In the genomic region with DNA sequence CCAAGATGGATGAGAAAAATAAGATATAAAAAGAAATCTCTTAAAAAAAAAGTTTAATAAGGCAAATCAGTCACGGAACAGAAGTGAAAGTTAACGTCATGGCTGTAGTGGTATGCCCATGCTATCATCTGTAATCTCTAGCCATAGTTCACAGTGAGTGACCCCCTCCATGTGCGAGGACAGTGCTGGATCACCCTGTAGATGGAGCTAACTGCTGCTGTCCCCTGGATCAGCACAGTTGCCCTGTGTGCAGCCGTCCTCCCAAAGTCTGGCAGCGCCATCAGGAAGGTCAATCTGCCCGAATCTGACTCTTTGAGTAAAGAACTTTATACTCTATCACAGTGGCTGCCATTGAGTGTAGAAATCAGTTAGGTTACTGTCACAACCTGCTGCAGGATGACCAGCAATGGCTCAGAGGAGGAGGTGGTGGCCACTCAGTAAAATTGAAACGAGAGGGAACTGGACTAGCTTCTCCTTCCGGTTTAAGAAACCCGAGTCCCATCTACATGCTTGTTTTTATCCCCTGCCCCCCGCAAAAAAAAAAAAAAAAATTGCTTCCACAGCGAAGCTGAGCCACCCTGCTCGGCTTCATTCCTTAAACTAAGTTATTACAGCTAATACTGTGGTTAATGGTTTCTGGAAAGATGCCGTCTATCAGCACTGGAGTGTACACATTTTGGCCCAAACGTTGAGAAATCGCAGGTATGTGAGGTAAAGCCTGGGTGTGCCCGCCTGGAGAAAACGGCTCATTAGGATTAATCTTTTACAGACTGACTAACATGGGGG, we compare ENCODE assay signal across 10 mouse cellular contexts.
DNase-seq lines count a peak whose midpoint lies in the region; ATAC-seq and TF ChIP-seq lines count a peak whose summit lies in the region.
"Had no signal": no experiment of that assay in that cellular context is flagged by ENCODE, and none has a peak within 500 bp of the region (broad histone marks: within the 10 kb centered on the region; RNA-seq: fewer than 3 reads in every experiment).

No protein-coding gene starts in this region.

- no peaks in the 10 kb centered on the region for H3K9me3 ChIP-seq in hindbrain, embryonic 16.5 days (ENCODE audit: control insufficient read depth, low read length)
- H3K9me3 ChIP-seq in hindbrain, embryonic 14.5 days (ENCODE audit: control insufficient read depth, low read length), result no peaks in the 10 kb centered on the region
- no peaks in the 10 kb centered on the region for H3K9me3 ChIP-seq in intestine, embryonic 14.5 days (ENCODE audit: control insufficient read depth, low read length)
- no peaks in the 10 kb centered on the region for H3K9me3 ChIP-seq in limb, embryonic 14.5 days (ENCODE audit: control insufficient read depth, low read length)
- H3K9me3 ChIP-seq: heart, embryonic 12.5 days had no signal

- WGBS in hindbrain, embryonic 16.5 days, result 75% methylated on average over 17 of the region's 17 CpGs
- 75% methylated on average over 17 of the region's 17 CpGs for WGBS in hindbrain, embryonic 14.5 days
- WGBS in intestine, embryonic 14.5 days, result 53% methylated on average over 17 of the region's 17 CpGs
- 31% methylated on average over 17 of the region's 17 CpGs for WGBS in limb, embryonic 14.5 days

- H3K9ac ChIP-seq in hindbrain, embryonic 16.5 days (ENCODE audit: low read depth, low read length), result no peak overlapping the region
- H3K9ac ChIP-seq in hindbrain, embryonic 14.5 days, result no peak overlapping the region
- no peak overlapping the region for H3K9ac ChIP-seq in intestine, embryonic 14.5 days (ENCODE audit: low read length)
- H3K9ac ChIP-seq in limb, embryonic 14.5 days (ENCODE audit: low read depth, low read length, severe bottlenecking), result no peak overlapping the region
- H3K9ac ChIP-seq: heart, embryonic 12.5 days had no signal

- intact Hi-C loops in left cerebral cortex, postnatal 10 days (cut with DNase I), result loop anchor here (10.0 kb wide), 1 partner anchor 452 kb away; no protein-coding TSS in a partner anchor

- no peaks in the 10 kb centered on the region for H3K4me1 ChIP-seq in hindbrain, embryonic 16.5 days (ENCODE audit: control insufficient read depth, insufficient read depth, low read depth, low read length)
- no peaks in the 10 kb centered on the region for H3K4me1 ChIP-seq in hindbrain, embryonic 14.5 days (replicated peaks; ENCODE audit: control insufficient read depth, insufficient read depth, low read length)
- no peaks in the 10 kb centered on the region for H3K4me1 ChIP-seq in intestine, embryonic 14.5 days (replicated peaks; ENCODE audit: control insufficient read depth, insufficient read depth, low read length)
- H3K4me1 ChIP-seq in limb, embryonic 14.5 days (ENCODE audit: control insufficient read depth, insufficient read depth, low read length), result peaks cover 3% of the 10 kb centered on the region; the same call in 1 of the 2 replicates
- H3K4me1 ChIP-seq: heart, embryonic 12.5 days had no signal

- H3K4me3 ChIP-seq in hindbrain, embryonic 16.5 days (ENCODE audit: low read length), result no peak overlapping the region
- H3K4me3 ChIP-seq in hindbrain, embryonic 14.5 days (replicated peaks; ENCODE audit: low read length), result no peak overlapping the region
- H3K4me3 ChIP-seq in intestine, embryonic 14.5 days (ENCODE audit: low read depth, low read length), result peak overlapping the region; percentile 10; the same call in 1 of the 2 replicates
- no peak overlapping the region for H3K4me3 ChIP-seq in limb, embryonic 14.5 days (replicated peaks; ENCODE audit: low read length)
- H3K4me3 ChIP-seq: heart, embryonic 12.5 days had no signal

- TF ChIP-seq POLR2A in limb, embryonic 14.5 days (IDR thresholded peaks at IDR 0.05; ENCODE audit: borderline replicate concordance, extremely low read depth, insufficient read depth, insufficient read length), result no peak

- no peaks in the 10 kb centered on the region for H3K36me3 ChIP-seq in hindbrain, embryonic 16.5 days (ENCODE audit: control insufficient read depth, insufficient read depth, low read length)
- no peaks in the 10 kb centered on the region for H3K36me3 ChIP-seq in hindbrain, embryonic 14.5 days (replicated peaks; ENCODE audit: control insufficient read depth, insufficient read depth)
- H3K36me3 ChIP-seq in intestine, embryonic 14.5 days (ENCODE audit: control insufficient read depth, insufficient read depth, low read length), result no peaks in the 10 kb centered on the region
- H3K36me3 ChIP-seq in limb, embryonic 14.5 days (ENCODE audit: control insufficient read depth, insufficient read depth, low read length), result no peaks in the 10 kb centered on the region
- H3K36me3 ChIP-seq: G1E; heart, embryonic 12.5 days had no signal

- H3K4me2 ChIP-seq in hindbrain, embryonic 16.5 days (ENCODE audit: low read length), result no peak overlapping the region; the same call in 1 of the 2 replicates
- H3K4me2 ChIP-seq in hindbrain, embryonic 14.5 days (replicated peaks), result no peak overlapping the region
- H3K4me2 ChIP-seq in intestine, embryonic 14.5 days (ENCODE audit: low read length), result peak overlapping the region; percentile 42
- H3K4me2 ChIP-seq in limb, embryonic 14.5 days (replicated peaks; ENCODE audit: low read depth, low read length, severe bottlenecking), result peak overlapping the region; percentile 35
- H3K4me2 ChIP-seq: heart, embryonic 12.5 days had no signal

- no peak overlapping the region for H3K27ac ChIP-seq in hindbrain, embryonic 16.5 days (ENCODE audit: low read depth, low read length)
- H3K27ac ChIP-seq in hindbrain, embryonic 14.5 days, result no peak overlapping the region
- peak overlapping the region; percentile 51; the same call in 1 of the 2 replicates for H3K27ac ChIP-seq in intestine, embryonic 14.5 days (ENCODE audit: low read depth)
- no peak overlapping the region for H3K27ac ChIP-seq in limb, embryonic 14.5 days (replicated peaks; ENCODE audit: low read depth, low read length)

- H3K27me3 ChIP-seq in hindbrain, embryonic 16.5 days (replicated peaks; ENCODE audit: control insufficient read depth, insufficient read depth, low read length), result no peaks in the 10 kb centered on the region
- H3K27me3 ChIP-seq in hindbrain, embryonic 14.5 days (ENCODE audit: control insufficient read depth, insufficient read depth, low read length), result no peaks in the 10 kb centered on the region
- no peaks in the 10 kb centered on the region for H3K27me3 ChIP-seq in intestine, embryonic 14.5 days (replicated peaks; ENCODE audit: control insufficient read depth, insufficient read depth, low read length)
- H3K27me3 ChIP-seq in limb, embryonic 14.5 days (ENCODE audit: control insufficient read depth, insufficient read depth, low read length), result no peaks in the 10 kb centered on the region
- H3K27me3 ChIP-seq: heart, embryonic 12.5 days had no signal

- DNase-seq in hindbrain, embryonic 14.5 days (ENCODE audit: low spot score), result no peak
- peak; percentile 65 for DNase-seq in intestine, embryonic 14.5 days (ENCODE audit: low spot score)
- DNase-seq in limb, embryonic 14.5 days (ENCODE audit: low spot score), result peak; percentile 49
- peak; percentile 5 for DNase-seq in retina, postnatal 1 day
- DNase-seq in left cerebral cortex, postnatal 10 days (ENCODE audit: extremely low spot score in 1 of 2, low spot score in 2 of 2), result no peak
- no peak for DNase-seq in heart, postnatal 4 days

- 0 out of 2 replicates have a peak, but pooled peaks have one; percentile 20 for ATAC-seq in hindbrain, embryonic 16.5 days
- ATAC-seq in hindbrain, embryonic 14.5 days (ENCODE audit: low FRiP score), result no peak
- peak; percentile 88 for ATAC-seq in intestine, embryonic 14.5 days (replicated peaks; ENCODE audit: low FRiP score, low TSS enrichment, low read depth)
- ATAC-seq in limb, embryonic 14.5 days (ENCODE audit: low FRiP score, low read depth), result no peak; the same call in 1 of the 2 replicates
- no peak for ATAC-seq in inflammation-experienced regulatory T-cells, adult 6 months

Comparison
In these comparisons a context has a peak if more than half of its experiments do, and no peak if none do; other contexts are left out.
1. ATAC-seq: peak in hindbrain, embryonic 16.5 days (single experiment) and intestine, embryonic 14.5 days (single experiment); none in hindbrain, embryonic 14.5 days (single experiment), limb, embryonic 14.5 days (single experiment) and inflammation-experienced regulatory T-cells, adult 6 months (single experiment).
2. H3K4me2 ChIP-seq: peak in intestine, embryonic 14.5 days (single experiment) and limb, embryonic 14.5 days (single experiment); none in hindbrain, embryonic 16.5 days (single experiment) and hindbrain, embryonic 14.5 days (single experiment).
3. DNase-seq: peak in intestine, embryonic 14.5 days (single experiment), limb, embryonic 14.5 days (single experiment) and retina, postnatal 1 day (single experiment); none in hindbrain, embryonic 14.5 days (single experiment), left cerebral cortex, postnatal 10 days (0 of 2) and heart, postnatal 4 days (single experiment).